In the genomic region with DNA sequence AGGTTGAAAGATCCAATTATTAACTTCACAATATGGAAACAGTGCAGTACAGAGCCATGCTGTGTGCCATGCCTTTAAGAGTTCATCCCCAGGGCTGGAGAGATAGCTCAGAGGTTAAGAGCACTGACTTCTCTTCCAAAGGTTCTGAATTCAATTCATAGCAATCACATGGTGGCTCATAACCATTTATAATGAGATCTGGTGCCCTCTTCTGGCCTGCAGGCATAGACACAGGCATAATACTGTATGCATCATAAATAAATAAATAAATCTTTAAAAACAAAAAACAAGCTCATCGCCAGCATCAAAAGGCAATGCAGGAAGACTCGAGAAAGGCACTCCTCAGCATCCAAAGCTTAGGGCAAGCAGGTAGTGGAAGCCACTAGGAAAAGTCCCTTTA, we compare ENCODE assay signal across 16 mouse cellular contexts. TPM values are rescaled to one million over a fixed set of nuclear protein-coding genes. Genes with fewer than 3 reads are reported as not detected.
DNase-seq lines count a peak whose midpoint lies in the region; ATAC-seq and TF ChIP-seq lines count a peak whose summit lies in the region.
"Had no signal": no experiment of that assay in that cellular context is flagged by ENCODE, and none has a peak within 500 bp of the region (broad histone marks: within the 10 kb centered on the region; RNA-seq: fewer than 3 reads in every experiment).

No protein-coding gene starts in this region.

- POLR2A ChIA-PET in Patski (lab: Charles Lee), result no interaction called here

- no peak overlapping the region for H3K4me3 ChIP-seq in kidney, postnatal 0 days (replicated peaks; ENCODE audit: low read depth, low read length)
- no peak overlapping the region for H3K4me3 ChIP-seq in kidney, embryonic 14.5 days (ENCODE audit: low read length)
- H3K4me3 ChIP-seq in midbrain, embryonic 14.5 days (replicated peaks; ENCODE audit: low read depth, low read length), result no peak overlapping the region
- H3K4me3 ChIP-seq in midbrain, embryonic 16.5 days (ENCODE audit: low read depth, low read length), result no peak overlapping the region
- no peak overlapping the region for H3K4me3 ChIP-seq in stomach, postnatal 0 days (ENCODE audit: low read depth, low read length)
- H3K4me3 ChIP-seq: embryonic facial prominence, embryonic 15.5 days; limb, embryonic 15.5 days; midbrain, embryonic 15.5 days; neural tube, embryonic 12.5 days had no signal

- no peaks in the 10 kb centered on the region for H3K4me1 ChIP-seq in kidney, postnatal 0 days (replicated peaks; ENCODE audit: insufficient read depth, low read length)
- H3K4me1 ChIP-seq in kidney, embryonic 14.5 days (ENCODE audit: control insufficient read depth, insufficient read depth, low read length), result no peaks in the 10 kb centered on the region
- H3K4me1 ChIP-seq in midbrain, embryonic 14.5 days (ENCODE audit: control insufficient read depth, insufficient read depth, low read length), result no peaks in the 10 kb centered on the region
- no peaks in the 10 kb centered on the region for H3K4me1 ChIP-seq in midbrain, embryonic 16.5 days (ENCODE audit: control insufficient read depth, insufficient read depth, low read length)
- H3K4me1 ChIP-seq in stomach, postnatal 0 days (replicated peaks; ENCODE audit: control insufficient read depth, insufficient read depth), result no peaks in the 10 kb centered on the region
- H3K4me1 ChIP-seq: embryonic facial prominence, embryonic 15.5 days; limb, embryonic 15.5 days; midbrain, embryonic 15.5 days; neural tube, embryonic 12.5 days had no signal

- no peak overlapping the region for H3K27ac ChIP-seq in kidney, postnatal 0 days
- no peak overlapping the region for H3K27ac ChIP-seq in kidney, embryonic 14.5 days (ENCODE audit: low read depth, low read length)
- no peak overlapping the region for H3K27ac ChIP-seq in midbrain, embryonic 14.5 days (replicated peaks; ENCODE audit: low read depth, low read length)
- no peak overlapping the region for H3K27ac ChIP-seq in midbrain, embryonic 16.5 days (ENCODE audit: low read length)
- H3K27ac ChIP-seq in stomach, postnatal 0 days (replicated peaks), result no peak overlapping the region
- H3K27ac ChIP-seq: embryonic facial prominence, embryonic 15.5 days; hindbrain, embryonic 14.5 days; limb, embryonic 15.5 days; macrophage; midbrain, embryonic 15.5 days; neural tube, embryonic 12.5 days had no signal

- peak; percentile 32 for DNase-seq in kidney, postnatal 0 days (ENCODE audit: low spot score)
- DNase-seq in midbrain, embryonic 14.5 days, result peak; percentile 14
- no peak for DNase-seq in Patski (ENCODE audit: low read depth, low spot score)
- no peak for DNase-seq in stomach, postnatal 0 days (ENCODE audit: low spot score)
- no peak for DNase-seq in layer of hippocampus, adult 11-12 months (ENCODE audit: low spot score)
- DNase-seq: cerebellum, adult 18-20 months; heart, postnatal 10 days; kidney, adult 8-10 months had no signal

- CTCF ChIA-PET in Patski (lab: Charles Lee), result interaction anchor here (0.8 to 2.9 kb wide), 11 partner anchors 10 to 87 kb away, joined by 3 to 15 read pairs (median 4); no protein-coding TSS in a partner anchor

- H3K36me3 ChIP-seq in kidney, postnatal 0 days (ENCODE audit: insufficient read depth, low read length), result peaks cover 8% of the 10 kb centered on the region; the same call in 1 of the 2 replicates
- H3K36me3 ChIP-seq in kidney, embryonic 14.5 days (ENCODE audit: control insufficient read depth, insufficient read depth, low read length), result peaks cover 35% of the 10 kb centered on the region
- H3K36me3 ChIP-seq in midbrain, embryonic 14.5 days (ENCODE audit: control insufficient read depth, insufficient read depth, low read length), result peaks cover 31% of the 10 kb centered on the region
- peaks cover 12% of the 10 kb centered on the region for H3K36me3 ChIP-seq in midbrain, embryonic 16.5 days (ENCODE audit: control insufficient read depth, insufficient read depth, low read length)
- H3K36me3 ChIP-seq in stomach, postnatal 0 days (ENCODE audit: control insufficient read depth, insufficient read depth, low read length), result peaks cover 3% of the 10 kb centered on the region; the same call in 1 of the 2 replicates

- no peak for ATAC-seq in kidney, postnatal 0 days (replicated peaks; ENCODE audit: low FRiP score, low read depth)
- ATAC-seq in kidney, embryonic 14.5 days (ENCODE audit: low FRiP score, low TSS enrichment), result no peak
- no peak for ATAC-seq in midbrain, embryonic 14.5 days (ENCODE audit: low FRiP score, low TSS enrichment)
- no peak for ATAC-seq in midbrain, embryonic 16.5 days
- no peak for ATAC-seq in Patski
- no peak for ATAC-seq in stomach, postnatal 0 days (ENCODE audit: low FRiP score, low TSS enrichment)
- ATAC-seq: midbrain, embryonic 15.5 days had no signal

- H3K9ac ChIP-seq in kidney, postnatal 0 days (ENCODE audit: low read depth, low read length), result no peak overlapping the region
- no peak overlapping the region for H3K9ac ChIP-seq in kidney, embryonic 14.5 days (ENCODE audit: low read depth, low read length)
- no peak overlapping the region for H3K9ac ChIP-seq in midbrain, embryonic 14.5 days (replicated peaks; ENCODE audit: low read length)
- no peak overlapping the region for H3K9ac ChIP-seq in midbrain, embryonic 16.5 days (ENCODE audit: low read depth, low read length)
- H3K9ac ChIP-seq in stomach, postnatal 0 days (ENCODE audit: low read length), result no peak overlapping the region
- H3K9ac ChIP-seq: embryonic facial prominence, embryonic 15.5 days; hindbrain, embryonic 14.5 days; limb, embryonic 15.5 days; midbrain, embryonic 15.5 days; neural tube, embryonic 12.5 days had no signal

- in situ Hi-C loops in Patski (cut with MboI; ENCODE audit: low pct_unique_long_range_greater_than_20kb), result no loop called here

- 86% methylated on average over 2 of the region's 2 CpGs for WGBS in kidney, postnatal 0 days
- 84% methylated on average over 2 of the region's 2 CpGs for WGBS in kidney, embryonic 14.5 days
- 82% methylated on average over 2 of the region's 2 CpGs for WGBS in midbrain, embryonic 14.5 days
- 83% methylated on average over 2 of the region's 2 CpGs for WGBS in midbrain, embryonic 16.5 days
- 91% methylated on average over 2 of the region's 2 CpGs for WGBS in stomach, postnatal 0 days

- TF ChIP-seq EP300 in stomach, postnatal 0 days (optimal IDR thresholded peaks at IDR 0.05), result no peak

- no peaks in the 10 kb centered on the region for H3K9me3 ChIP-seq in kidney, postnatal 0 days (replicated peaks; ENCODE audit: low read length)
- no peaks in the 10 kb centered on the region for H3K9me3 ChIP-seq in kidney, embryonic 14.5 days (ENCODE audit: control insufficient read depth, low read length)
- no peaks in the 10 kb centered on the region for H3K9me3 ChIP-seq in midbrain, embryonic 14.5 days (ENCODE audit: control insufficient read depth, low read length)
- H3K9me3 ChIP-seq in midbrain, embryonic 16.5 days (replicated peaks; ENCODE audit: control insufficient read depth, low read length, poor library complexity, severe bottlenecking), result no peaks in the 10 kb centered on the region
- no peaks in the 10 kb centered on the region for H3K9me3 ChIP-seq in stomach, postnatal 0 days (ENCODE audit: control insufficient read depth, low read length)
- H3K9me3 ChIP-seq: embryonic facial prominence, embryonic 15.5 days; limb, embryonic 15.5 days; midbrain, embryonic 15.5 days; neural tube, embryonic 12.5 days had no signal

- no peak overlapping the region for H3K4me2 ChIP-seq in kidney, postnatal 0 days (ENCODE audit: low read length)
- H3K4me2 ChIP-seq in kidney, embryonic 14.5 days (replicated peaks; ENCODE audit: low read depth, low read length), result no peak overlapping the region
- no peak overlapping the region for H3K4me2 ChIP-seq in midbrain, embryonic 14.5 days (ENCODE audit: low read length)
- no peak overlapping the region for H3K4me2 ChIP-seq in midbrain, embryonic 16.5 days (ENCODE audit: low read length)
- H3K4me2 ChIP-seq in stomach, postnatal 0 days (replicated peaks; ENCODE audit: low read depth), result no peak overlapping the region
- H3K4me2 ChIP-seq: embryonic facial prominence, embryonic 15.5 days; hindbrain, embryonic 14.5 days; limb, embryonic 15.5 days; midbrain, embryonic 15.5 days; neural tube, embryonic 12.5 days had no signal

- H3K27me3 ChIP-seq in kidney, postnatal 0 days (ENCODE audit: insufficient read depth, low read length), result no peaks in the 10 kb centered on the region
- H3K27me3 ChIP-seq in kidney, embryonic 14.5 days (ENCODE audit: control insufficient read depth, insufficient read depth, low read length), result no peaks in the 10 kb centered on the region
- H3K27me3 ChIP-seq in midbrain, embryonic 14.5 days (ENCODE audit: control insufficient read depth, insufficient read depth, low read length), result no peaks in the 10 kb centered on the region
- no peaks in the 10 kb centered on the region for H3K27me3 ChIP-seq in midbrain, embryonic 16.5 days (ENCODE audit: control insufficient read depth, insufficient read depth, low read depth, low read length)
- no peaks in the 10 kb centered on the region for H3K27me3 ChIP-seq in Patski
- H3K27me3 ChIP-seq in stomach, postnatal 0 days (ENCODE audit: control insufficient read depth, insufficient read depth, low read length), result no peaks in the 10 kb centered on the region
- H3K27me3 ChIP-seq: embryonic facial prominence, embryonic 15.5 days; limb, embryonic 15.5 days; midbrain, embryonic 15.5 days; neural tube, embryonic 12.5 days had no signal

- peak; percentile 59 for TF ChIP-seq CTCF in kidney, postnatal 0 days (IDR thresholded peaks at IDR 0.05; ENCODE audit: low read depth)
- TF ChIP-seq CTCF in Patski (IDR thresholded peaks at IDR 0.05), result peak; percentile 52
- peak; percentile 57 for TF ChIP-seq CTCF in stomach, postnatal 0 days (IDR thresholded peaks at IDR 0.05; ENCODE audit: low read depth)

RNA-seq across cellular contexts. Expression of gene Cacul1, which starts 37.5 kb away (rescaled TPM):
- 17.8 and 20.0 TPM in 2 replicates for polyA plus RNA-seq in kidney, postnatal 0 days (2015; fragmentation: Nextera tagmentation; extraction: Ambion mirVana)
- 16.6 and 32.7 TPM in 2 replicates for polyA plus RNA-seq in kidney, embryonic 14.5 days (2014; fragmentation: Nextera tagmentation; extraction: Ambion mirVana)
- 20.3 and 27.5 TPM in 2 replicates for polyA plus RNA-seq in midbrain, embryonic 14.5 days (2014; fragmentation: Nextera tagmentation; extraction: Ambion mirVana)
- 18.1 and 21.2 TPM in 2 replicates for polyA plus RNA-seq in midbrain, embryonic 16.5 days (2015; fragmentation: Nextera tagmentation; extraction: Ambion mirVana)
- polyA plus RNA-seq in Patski (2021), result 84.2 TPM
- 10.9 and 11.0 TPM in 2 replicates for polyA plus RNA-seq in stomach, postnatal 0 days (2015; fragmentation: Nextera tagmentation; extraction: Ambion mirVana)

Comparison
In these comparisons a context has a peak if more than half of its experiments do, and no peak if none do; other contexts are left out.
1. DNase-seq: peak in kidney, postnatal 0 days (single experiment) and midbrain, embryonic 14.5 days (single experiment); none in Patski (single experiment), stomach, postnatal 0 days (single experiment) and layer of hippocampus, adult 11-12 months (single experiment).
2. Peak in every context shown above with its lines, with median percentiles within 50 percentile points of each other: CTCF ChIP-seq.